Mouse (Mus musculus): ENCODE results near the gene Wdr91.

Gene Wdr91

DNA sequence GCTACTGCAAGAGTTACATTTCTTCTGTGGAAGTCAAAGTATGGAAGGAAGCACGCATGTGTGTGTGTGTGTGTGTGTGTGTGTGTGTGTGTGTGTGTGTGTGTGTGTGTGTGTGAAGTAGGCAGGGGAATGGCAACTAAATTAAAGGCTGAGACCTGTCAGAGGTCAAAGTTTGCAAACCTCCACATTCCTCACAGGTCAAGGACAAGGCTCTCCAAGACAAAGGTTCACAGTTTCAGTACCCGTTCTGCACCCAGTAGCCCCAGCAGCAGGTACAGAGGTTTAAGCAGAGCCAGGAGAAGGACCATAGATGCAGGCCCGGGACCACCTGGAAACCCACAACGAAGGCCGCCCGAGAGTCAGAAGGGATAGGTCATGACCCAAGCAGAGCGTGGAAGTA lies 8.5 kb upstream of the Wdr91 start:
- no peak for DNase-seq (ENCODE audit: low spot score in 2 of 2)

GRCm38 (mm10) chr6:34914462-34914861 lies 3.8 kb upstream of the Wdr91 start:
- DNase-seq (ENCODE audit: low spot score in 2 of 2): no peak

- no peak for DNase-seq (ENCODE audit: low spot score in 2 of 2)
Measured at GRCm38 (mm10) chr6:34913341-34914040, 2.8 kb upstream of the Wdr91 start.

DNA sequence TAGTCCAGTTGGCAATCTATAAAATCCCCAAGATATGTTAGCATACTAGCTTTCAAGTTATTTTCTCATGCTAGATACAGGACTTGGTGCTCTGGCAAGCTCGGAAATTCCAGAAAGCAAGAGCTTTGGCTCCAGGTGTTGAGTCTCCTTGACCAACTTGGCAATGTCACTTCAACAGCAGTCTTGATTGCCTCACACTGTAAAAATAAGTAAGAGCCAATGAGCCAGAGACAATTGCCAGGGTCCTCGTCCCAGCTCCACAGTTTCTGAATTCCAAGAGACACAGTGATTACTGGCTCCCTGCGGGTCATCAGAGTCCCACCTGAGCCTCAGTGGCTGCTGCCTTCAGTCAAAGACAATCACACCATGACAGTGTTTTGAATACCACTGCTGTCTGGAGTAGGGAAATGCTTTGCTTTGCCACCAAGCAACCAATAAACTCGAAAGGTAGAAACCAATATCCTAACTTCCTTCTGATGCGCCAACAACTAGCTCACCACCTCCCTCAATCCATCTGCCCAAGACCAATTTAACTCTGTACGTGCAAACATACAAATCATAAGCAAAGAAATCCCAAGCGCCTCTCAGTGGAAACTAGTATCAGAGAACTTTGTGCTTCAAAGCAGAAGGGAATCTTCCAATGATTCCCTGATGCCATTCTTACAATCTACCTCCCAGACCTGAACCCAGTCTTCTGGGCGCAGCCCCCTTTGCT lies 888 bp downstream of the Wdr91 start:
- no peak for DNase-seq (ENCODE audit: low spot score in 2 of 2)

- DNase-seq (ENCODE audit: low spot score in 2 of 2): no peak
Measured at GRCm38 (mm10) chr6:34907696-34908260, 2.9 kb downstream of the Wdr91 start.

DNA sequence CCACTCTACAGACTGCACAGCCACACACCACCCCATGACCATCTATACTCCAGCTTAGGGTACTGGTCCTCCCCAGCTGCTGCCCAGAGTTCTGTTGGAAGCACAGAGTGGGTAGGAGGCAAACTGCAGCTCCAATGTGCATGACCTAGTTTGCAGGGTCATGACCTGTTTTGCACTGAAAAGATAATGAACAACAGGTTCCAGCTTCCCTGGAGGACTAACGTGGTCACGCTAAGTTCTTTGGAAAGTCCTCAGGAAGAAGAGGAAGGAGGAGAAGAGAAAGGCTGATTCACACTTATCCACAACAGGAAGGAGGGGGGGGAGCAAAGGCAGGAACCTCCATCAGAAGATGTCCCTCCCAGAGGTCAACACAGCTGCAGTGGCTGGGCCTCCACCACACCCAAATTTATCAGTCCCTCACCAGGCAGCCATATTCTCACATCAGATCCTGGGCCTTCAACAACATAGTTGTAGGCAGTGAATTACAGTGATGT lies 3.5 kb downstream of the Wdr91 start:
- no peak for DNase-seq (ENCODE audit: low spot score in 2 of 2)

- no peak for DNase-seq (ENCODE audit: low spot score in 2 of 2)
Measured at GRCm38 (mm10) chr6:34906661-34907060, 4.0 kb downstream of the Wdr91 start.

- no peak for DNase-seq (ENCODE audit: low spot score in 2 of 2)
Measured at GRCm38 (mm10) chr6:34906125-34906524, 4.6 kb downstream of the Wdr91 start.

DNA sequence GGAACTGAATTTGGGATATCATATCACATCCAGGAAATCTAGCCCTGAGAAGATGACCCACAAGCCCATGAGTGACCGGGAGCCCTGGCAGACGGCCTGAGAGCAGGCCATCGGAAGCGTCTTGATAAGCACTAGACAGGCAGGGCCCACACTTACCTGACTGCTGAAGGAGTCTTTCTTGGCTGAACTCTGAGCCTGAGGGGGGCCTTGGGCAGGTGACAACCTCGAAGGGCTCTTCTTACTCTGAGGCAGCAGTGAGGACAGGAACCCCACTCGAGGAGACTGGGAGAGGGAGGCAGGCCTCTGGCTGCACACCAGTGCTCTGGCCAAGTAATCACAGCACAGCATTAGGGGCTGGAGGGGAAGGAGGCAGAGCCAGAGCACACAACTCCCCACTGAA lies 6.3 kb downstream of the Wdr91 start:
- DNase-seq (ENCODE audit: low spot score in 2 of 2): no peak

GRCm38 (mm10) chr6:34903851-34904250 lies 6.8 kb downstream of the Wdr91 start:
- no peak for DNase-seq (ENCODE audit: low spot score in 2 of 2)

GRCm38 (mm10) chr6:34903441-34903840 lies 7.2 kb downstream of the Wdr91 start:
- DNase-seq (ENCODE audit: low spot score in 2 of 2): no peak

- no peak for DNase-seq (ENCODE audit: low spot score in 2 of 2)
Measured at GRCm38 (mm10) chr6:34902578-34902977, 8.1 kb downstream of the Wdr91 start.

DNA sequence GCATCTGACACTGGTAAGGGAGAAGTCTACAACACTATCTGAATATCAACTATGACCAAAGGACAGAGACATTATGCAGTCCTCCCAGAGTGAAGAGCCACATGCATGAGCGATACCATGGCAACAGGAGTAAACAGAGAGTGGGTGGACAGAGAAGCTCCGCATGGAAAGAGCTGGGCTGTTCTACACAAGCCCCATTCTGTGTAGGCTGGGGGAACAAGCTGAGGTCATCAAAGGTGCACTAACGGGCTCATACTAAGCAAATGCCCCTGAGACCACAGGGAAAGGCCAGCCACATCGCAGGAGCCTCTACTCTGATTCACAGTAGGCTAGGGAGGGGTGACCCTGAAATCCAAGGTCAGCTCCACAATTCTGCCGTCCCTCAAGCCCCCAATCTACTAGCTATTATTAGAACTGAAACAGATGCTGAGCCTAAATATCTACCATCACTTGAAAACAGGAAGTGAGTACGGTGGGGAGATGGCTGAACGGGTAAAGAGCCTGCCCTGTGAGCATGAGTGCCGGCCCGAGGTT lies 8.7 kb downstream of the Wdr91 start:
- no peak for DNase-seq (ENCODE audit: low spot score in 2 of 2)

- no peak for DNase-seq (ENCODE audit: low spot score in 2 of 2)
Measured at GRCm38 (mm10) chr6:34900990-34901389, 9.7 kb downstream of the Wdr91 start.

- no peak for DNase-seq (ENCODE audit: low spot score in 2 of 2)
Measured at GRCm38 (mm10) chr6:34899127-34899526, 11.5 kb downstream of the Wdr91 start.

GRCm38 (mm10) chr6:34896168-34896780 lies 14.4 kb downstream of the Wdr91 start:
- DNase-seq (ENCODE audit: low spot score in 2 of 2): no peak

GRCm38 (mm10) chr6:34895569-34895968 lies 15.1 kb downstream of the Wdr91 start:
- DNase-seq (ENCODE audit: low spot score in 2 of 2): no peak

- DNase-seq (ENCODE audit: low spot score in 2 of 2): no peak
Measured at GRCm38 (mm10) chr6:34889185-34889584, 21.5 kb downstream of the Wdr91 start.

- DNase-seq (ENCODE audit: low spot score in 2 of 2): no peak
Measured at GRCm38 (mm10) chr6:34887131-34887850, 23.4 kb downstream of the Wdr91 start.

DNA sequence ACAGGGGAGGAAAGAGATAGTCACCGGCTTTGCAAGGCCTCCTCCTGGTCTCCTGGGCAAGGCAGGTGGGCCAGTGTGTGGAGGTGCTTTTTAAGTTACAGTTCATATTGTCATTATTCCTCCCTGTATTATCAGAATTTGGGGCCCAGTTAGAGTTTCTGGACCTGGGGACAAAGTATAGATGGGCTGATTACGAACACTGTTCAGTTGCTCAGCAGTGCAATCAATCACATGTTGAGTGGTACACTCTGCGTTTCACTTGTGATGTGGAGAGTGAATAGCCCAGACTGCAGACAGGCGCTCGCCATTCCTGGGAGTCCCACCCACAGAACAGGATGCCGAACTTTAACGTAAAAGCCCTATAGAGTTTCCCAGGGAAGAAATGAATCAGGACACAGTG lies 26.0 kb downstream of the Wdr91 start:
- DNase-seq (ENCODE audit: low spot score in 2 of 2): no peak

GRCm38 (mm10) chr6:34879911-34880475 lies 30.7 kb downstream of the Wdr91 start:
- DNase-seq (ENCODE audit: low spot score in 2 of 2): peak; percentile 42 to 46

All from frontal cortex, postnatal 25 days (tissue).